Mouse (Mus musculus) forebrain, embryonic 11.5 days (tissue): ENCODE measurements around the gene Vmn2r22. TPM values are rescaled to one million over a fixed set of nuclear protein-coding genes. Genes with fewer than 3 reads are reported as not detected.
"Not testable (repeated sequence)": the region's sequence is repeated elsewhere in the genome, so short reads cannot be mapped to it uniquely, and the experiment has no call there.

Experiments
- ATAC-seq: fragments of 200-750 bp; cut with Nextera tagmentation; replicated peaks from 2 replicates; pipeline ENCODE4 v1.8.0; 2017; ENCODE audit warnings: moderate TSS enrichment; ENCODE audit not compliant: low FRiP score
- DNase-seq: peaks from one replicate; pipeline ENCODE4 v3.0.0-alpha.2; 2017; ENCODE audit warnings: low spot score
- H3K27ac ChIP-seq: fragments of 300-500 bp; sonication (generic); 2 replicates; pipeline ENCODE4 v1.5.1; 2014; ENCODE audit warnings: low read depth, low read length
- H3K27me3 ChIP-seq: fragments of 300-500 bp; sonication (generic); 2 replicates; pipeline ENCODE4 v1.6.1; 2014; ENCODE audit warnings: mild to moderate bottlenecking, low read length, mixed read lengths; ENCODE audit not compliant: control insufficient read depth, insufficient read depth
- H3K36me3 ChIP-seq: fragments of 300-500 bp; sonication (generic); 2 replicates; pipeline ENCODE4 v1.6.1; 2014; ENCODE audit warnings: mild to moderate bottlenecking, low read length, moderate library complexity, mixed read lengths; ENCODE audit not compliant: control insufficient read depth, insufficient read depth
- H3K4me1 ChIP-seq: fragments of 300-500 bp; sonication (generic); replicated peaks from 2 replicates; pipeline ENCODE4 v1.6.1; 2014; ENCODE audit warnings: low read length, mixed read lengths; ENCODE audit not compliant: control insufficient read depth, insufficient read depth
- H3K4me2 ChIP-seq: fragments of 300-500 bp; sonication (generic); 2 replicates; pipeline ENCODE4 v1.6.1; 2014; ENCODE audit warnings: low read depth, mild to moderate bottlenecking, low read length, moderate library complexity, mixed read lengths; ENCODE audit not compliant: severe bottlenecking
- H3K4me3 ChIP-seq: fragments of 300-500 bp; sonication (generic); 2 replicates; pipeline ENCODE4 v1.5.1; 2014; ENCODE audit warnings: low read depth, low read length
- H3K9ac ChIP-seq: fragments of 300-500 bp; sonication (generic); 2 replicates; pipeline ENCODE4 v1.6.1; 2014; ENCODE audit warnings: low read length
- H3K9me3 ChIP-seq: fragments of 300-500 bp; sonication (generic); 2 replicates; pipeline ENCODE4 v1.6.1; 2016; ENCODE audit warnings: low read length, mixed read lengths; ENCODE audit not compliant: control insufficient read depth
- WGBS: fragments of 180-500 bp; shearing (Covaris S2); extraction: QIAGEN DNeasy Blood & Tissue Kit; methylation state at CpG from one replicate; pipeline ENCODE4 v1.1.7; 2014; 5-methylcytosine and 5-hydroxymethylcytosine counted together
- polyA plus RNA-seq: library from polyadenylated mRNA; unstranded; fragments of >200 nt; fragmentation: Nextera tagmentation; extraction: Ambion mirVana; gene quantifications from 2 replicates; pipeline ENCODE4 v1.2.1, GENCODE M21; 2014

The Vmn2r22 gene
- polyA plus RNA-seq, 1 experiment from 2014 or later = not detected

GRCm38 (mm10) chr6:123574698-123575097 is 75.8 kb downstream of the Vmn2r22 start:
- H3K9me3 ChIP-seq, H3K27ac ChIP-seq, H3K27me3 ChIP-seq, H3K4me3 ChIP-seq, DNase-seq, ATAC-seq, H3K4me2 ChIP-seq, H3K4me1 ChIP-seq, H3K9ac ChIP-seq, H3K36me3 ChIP-seq: not testable (repeated sequence)
- WGBS = no CpG with 5 or more reads among the region's 2 CpGs

Other genes with a start within 250 kb of the Vmn2r22 start
- gene Vmn2r20, start 232.6 kb downstream of the Vmn2r22 start, polyA plus RNA-seq = not detected in 2 replicates
- not detected in 2 replicates for gene Vmn2r21, start 117.3 kb downstream of the Vmn2r22 start, polyA plus RNA-seq
- gene Vmn2r23, start 51.9 kb upstream of the Vmn2r22 start, polyA plus RNA-seq = not detected in 2 replicates
- not detected in 2 replicates for gene Vmn2r24, start 128.2 kb upstream of the Vmn2r22 start, polyA plus RNA-seq
- gene Vmn2r25, start 202.7 kb upstream of the Vmn2r22 start, polyA plus RNA-seq = not detected in 2 replicates